Mouse (Mus musculus): ENCODE results near the gene Nfatc4.

- TF ChIP-seq GATA1 (IDR thresholded peaks at IDR 0.05; ENCODE audit: low read length) (no peak), TAL1 (IDR thresholded peaks at IDR 0.05; ENCODE audit: low read length) (no peak)
Measured at GRCm38 (mm10) chr14:55879623-55880022, 56.7 kb downstream of the Nfatc4 start.

Measured in erythroblast, embryonic 14.5 days (primary cell).